Mouse (Mus musculus) intestine, postnatal 0 days (tissue): Measurements from ENCODE around the gene Tsga10ip. TPM values are rescaled to one million over a fixed set of nuclear protein-coding genes. Genes with fewer than 3 reads are reported as not detected.

Experiments used
- ATAC-seq: fragments of 200-750 bp; cut with Nextera tagmentation; 2 replicates; pipeline ENCODE4 v1.8.0; 2017; ENCODE audit warnings: mild to moderate bottlenecking, moderate TSS enrichment, moderate library complexity
- H3K27ac ChIP-seq: fragments of 300-500 bp; sonication (generic); 2 replicates; pipeline ENCODE4 v1.5.1; 2014; ENCODE audit warnings: mild to moderate bottlenecking, low read depth, low read length, moderate library complexity
- H3K27me3 ChIP-seq: fragments of 300-500 bp; sonication (generic); replicated peaks from 2 replicates; pipeline ENCODE4 v1.6.1; 2014; ENCODE audit warnings: low read length, mixed read lengths; ENCODE audit not compliant: control insufficient read depth, insufficient read depth
- H3K36me3 ChIP-seq: fragments of 300-500 bp; sonication (generic); 2 replicates; pipeline ENCODE4 v1.6.1; 2014; ENCODE audit warnings: mild to moderate bottlenecking, moderate library complexity; ENCODE audit not compliant: control insufficient read depth, insufficient read depth
- H3K4me1 ChIP-seq: fragments of 300-500 bp; sonication (generic); replicated peaks from 2 replicates; pipeline ENCODE4 v1.6.1; 2014; ENCODE audit warnings: antibody characterized with exemption, low read length, mixed read lengths; ENCODE audit not compliant: control insufficient read depth, insufficient read depth
- H3K4me2 ChIP-seq: fragments of 300-500 bp; sonication (generic); replicated peaks from 2 replicates; pipeline ENCODE4 v1.6.1; 2014; ENCODE audit warnings: low read depth, mild to moderate bottlenecking, moderate library complexity
- H3K4me3 ChIP-seq: fragments of 300-500 bp; sonication (generic); 2 replicates; pipeline ENCODE4 v1.5.1; 2014; ENCODE audit warnings: low read depth, low read length
- H3K9ac ChIP-seq: fragments of 300-500 bp; sonication (generic); 2 replicates; pipeline ENCODE4 v1.6.1; 2014; ENCODE audit warnings: mild to moderate bottlenecking, low read depth, low read length
- H3K9me3 ChIP-seq: fragments of 300-500 bp; sonication (generic); 2 replicates; pipeline ENCODE4 v1.6.1; 2016; ENCODE audit warnings: mixed run types; ENCODE audit not compliant: control insufficient read depth
- CTCF ChIP-seq: sonication (generic); IDR thresholded peaks from 2 replicates; pipeline ENCODE4 v1.5.1; 2016; ENCODE audit warnings: low read depth, mild to moderate bottlenecking, control low read depth, antibody characterized with exemption, moderate library complexity
- WGBS: fragments of 180-500 bp; shearing (Covaris S2); extraction: QIAGEN DNeasy Blood & Tissue Kit; methylation state at CpG from one replicate; pipeline ENCODE4 v1.1.7; 2014; 5-methylcytosine and 5-hydroxymethylcytosine counted together
- polyA plus RNA-seq: library from polyadenylated mRNA; unstranded; fragments of >200 nt; fragmentation: Nextera tagmentation; extraction: Ambion mirVana; gene quantifications from 2 replicates; pipeline ENCODE4 v1.2.1, GENCODE M21; 2015

Gene Tsga10ip
- polyA plus RNA-seq, 1 experiment from 2014 or later, result 0.27 TPM

DNA sequence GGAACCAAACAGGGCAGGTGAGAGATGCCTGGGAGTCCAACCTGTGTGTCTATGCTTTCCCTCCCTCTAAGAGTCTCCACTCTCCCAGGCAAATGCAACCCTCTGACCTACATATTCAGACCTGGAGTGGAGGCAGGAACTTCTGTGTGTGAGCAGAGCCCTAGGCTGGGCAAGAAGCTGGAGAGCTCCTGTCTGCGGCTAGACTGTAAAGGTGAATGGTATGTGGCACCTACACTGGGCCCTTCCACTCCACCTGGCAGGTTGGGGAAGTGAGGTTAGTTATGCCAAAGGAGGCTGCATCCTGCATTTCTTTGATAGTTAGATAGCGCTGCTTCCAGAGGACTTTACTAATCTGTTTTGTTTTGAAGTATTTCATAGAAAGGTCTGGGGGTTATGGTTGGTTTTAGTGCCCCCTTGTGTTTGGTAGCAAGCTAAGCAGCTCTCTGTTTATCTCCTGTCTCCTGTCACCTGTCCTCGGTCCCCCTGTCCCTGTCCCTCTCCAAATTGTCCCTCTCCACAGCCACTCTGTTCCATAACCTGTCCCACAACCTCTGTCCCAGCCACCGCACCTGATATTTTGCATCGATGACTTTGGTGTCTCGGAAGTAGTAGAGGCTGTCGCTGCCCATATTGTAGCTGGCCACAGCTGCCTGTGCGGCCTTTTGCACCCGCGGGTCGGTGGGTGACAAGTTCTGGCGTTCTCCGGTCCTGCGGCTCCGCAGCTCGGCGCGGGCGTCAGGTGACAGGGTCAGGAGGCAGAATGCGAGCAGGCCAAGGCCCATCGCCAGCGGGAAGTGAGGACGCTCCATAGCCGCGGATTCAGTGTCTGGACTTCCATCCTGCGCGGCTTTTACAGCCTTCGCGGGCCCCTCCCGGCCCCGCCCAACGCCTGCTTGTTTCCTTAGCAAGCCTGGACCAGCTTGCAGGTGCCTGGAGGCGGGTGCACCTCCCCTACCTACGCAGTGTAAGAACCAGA is 53.5 kb downstream of the Tsga10ip start:
- peak; percentile 69 for ATAC-seq
- peak overlapping the region; percentile 75 for H3K4me2 ChIP-seq
- WGBS, result 3% methylated on average over 34 of the region's 34 CpGs
- H3K4me1 ChIP-seq, result 0 out of 2 replicates have a peak, but pooled peaks cover 3% of the 10 kb centered on the region
- H3K27ac ChIP-seq, result no peak overlapping the region
- peak overlapping the region; percentile 31 for H3K9ac ChIP-seq
- peak; percentile 74 for TF ChIP-seq CTCF
- H3K9me3 ChIP-seq, result no peaks in the 10 kb centered on the region
- no peaks in the 10 kb centered on the region for H3K27me3 ChIP-seq
- H3K4me3 ChIP-seq, result peak overlapping the region; percentile 47
- no peaks in the 10 kb centered on the region for H3K36me3 ChIP-seq

DNA sequence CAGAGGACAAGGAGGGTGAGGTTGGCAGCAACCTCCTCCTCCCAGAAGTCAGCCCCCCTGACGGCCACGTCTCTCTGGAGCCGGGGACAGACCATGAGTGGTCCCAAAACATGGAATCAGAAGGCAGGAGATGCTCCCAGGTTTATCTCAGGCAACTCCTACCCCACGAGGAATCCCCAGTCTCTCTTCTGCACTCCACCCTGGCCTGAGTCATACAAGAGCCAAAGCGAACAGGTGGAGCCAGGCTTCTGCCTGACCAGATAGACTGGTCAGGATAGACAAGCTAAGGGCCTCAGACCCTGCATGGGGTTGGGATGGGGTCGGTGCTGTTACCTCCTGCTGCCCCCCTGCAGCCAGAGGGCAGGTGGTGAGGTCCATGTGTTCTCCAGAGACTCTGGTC is 54.3 kb downstream of the Tsga10ip start:
- 72% methylated on average over 6 of the region's 6 CpGs for WGBS
- no peak overlapping the region for H3K27ac ChIP-seq

DNA sequence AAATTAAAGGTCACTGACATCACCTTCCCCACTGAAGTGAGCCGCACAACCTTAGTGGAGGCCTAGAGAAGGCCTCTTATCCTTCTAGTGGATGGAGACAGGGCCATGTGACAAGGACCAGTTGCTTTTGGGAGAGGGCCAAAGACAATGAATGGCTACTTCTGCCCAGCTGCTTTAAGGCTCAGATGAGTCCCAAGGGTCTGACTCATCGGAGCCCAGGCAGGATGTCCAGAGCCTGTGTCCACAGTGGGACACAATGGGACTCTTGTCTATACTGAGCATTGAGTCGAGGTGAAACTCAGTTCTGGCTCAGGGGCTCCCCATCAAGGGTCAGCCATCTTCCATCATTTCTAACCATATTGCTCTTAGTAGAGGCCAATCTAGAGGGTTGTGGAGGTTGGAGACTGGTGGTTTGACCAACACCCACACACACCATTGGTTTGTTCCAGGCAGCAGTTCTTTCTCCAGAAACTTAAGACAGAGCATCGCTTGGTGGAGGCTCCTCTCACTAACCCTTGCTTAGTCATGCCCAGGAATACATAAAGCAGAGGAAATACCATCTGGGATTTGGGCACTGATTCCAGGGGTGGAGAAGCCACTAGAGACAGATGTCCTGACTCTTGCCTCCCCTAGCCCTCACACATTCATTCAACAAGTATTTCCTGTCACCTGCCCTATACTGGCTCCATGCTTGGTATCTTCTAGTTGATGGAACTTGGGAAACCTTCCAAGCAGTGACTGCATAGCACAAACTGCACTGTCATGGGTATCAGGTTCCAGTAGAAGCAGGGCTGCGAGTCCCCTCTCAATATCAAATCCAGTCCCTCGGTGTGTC is 56.8 kb downstream of the Tsga10ip start:
- no peaks in the 10 kb centered on the region for H3K9me3 ChIP-seq
- no peak for ATAC-seq

More for the DNA sequence above, 54.3 kb downstream of the Tsga10ip start:
- no peak for TF ChIP-seq CTCF
- H3K36me3 ChIP-seq, result no peaks in the 10 kb centered on the region
- peak overlapping the region; percentile 22; the same call in 1 of the 2 replicates for H3K9ac ChIP-seq
- no peaks in the 10 kb centered on the region for H3K27me3 ChIP-seq
- 0 out of 2 replicates have a peak, but pooled peaks cover 3% of the 10 kb centered on the region for H3K4me1 ChIP-seq
- H3K9me3 ChIP-seq, result no peaks in the 10 kb centered on the region
- ATAC-seq, result no peak
- no peak overlapping the region for H3K4me3 ChIP-seq
- peak overlapping the region; percentile 75 for H3K4me2 ChIP-seq

DNA sequence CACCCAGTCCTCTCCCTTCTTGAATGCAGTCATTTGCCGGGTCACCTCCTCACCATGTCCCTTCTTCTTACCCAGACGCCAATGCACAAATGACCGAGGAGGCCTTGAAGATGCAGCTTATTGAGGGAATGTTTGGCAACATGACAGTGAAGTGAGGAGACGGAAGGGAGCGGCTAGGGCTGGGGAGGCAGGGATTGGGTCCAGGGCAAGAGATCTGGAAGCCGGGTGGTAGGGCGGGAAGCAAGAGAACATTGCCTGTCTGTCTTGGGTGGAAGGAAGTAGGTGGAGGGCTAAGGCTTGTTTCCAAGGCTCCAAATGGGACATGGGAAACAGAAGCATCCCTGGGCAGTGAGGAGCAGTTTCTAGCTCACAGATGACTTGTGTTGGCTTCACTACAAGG is 61.0 kb downstream of the Tsga10ip start:
- Histone ChIP-seq H3K36me3 (no peaks in the 10 kb centered on the region), H3K9me3 (no peaks in the 10 kb centered on the region), H3K4me2 (no peak overlapping the region), H3K4me3 (no peak overlapping the region), H3K27ac (no peak overlapping the region), H3K4me1 (no peaks in the 10 kb centered on the region), H3K27me3 (no peaks in the 10 kb centered on the region), H3K9ac (no peak overlapping the region)
- 89% methylated on average over 7 of the region's 7 CpGs for WGBS
- ATAC-seq, result no peak
- no peak for TF ChIP-seq CTCF

More for the DNA sequence above, 56.8 kb downstream of the Tsga10ip start:
- H3K27me3 ChIP-seq, result no peaks in the 10 kb centered on the region
- no peak overlapping the region for H3K27ac ChIP-seq
- H3K4me2 ChIP-seq, result no peak overlapping the region
- WGBS, result 80% methylated on average over 6 of the region's 6 CpGs
- H3K36me3 ChIP-seq, result no peaks in the 10 kb centered on the region
- no peak overlapping the region for H3K9ac ChIP-seq
- TF ChIP-seq CTCF, result no peak
- H3K4me3 ChIP-seq, result no peak overlapping the region
- 0 out of 2 replicates have a peak, but pooled peaks cover 3% of the 10 kb centered on the region for H3K4me1 ChIP-seq

Other genes with a start within 250 kb of the Tsga10ip start
- 6.2 and 6.6 TPM in 2 replicates for gene Pacs1, start 129.4 kb downstream of the Tsga10ip start, polyA plus RNA-seq
- gene Sf3b2, start 107.1 kb downstream of the Tsga10ip start, polyA plus RNA-seq, result 160 and 172 TPM in 2 replicates
- gene Gal3st3, start 104.2 kb downstream of the Tsga10ip start, polyA plus RNA-seq, result 0.55 and 0.67 TPM in 2 replicates
- not detected in 2 replicates for gene Catsper1, start 66.8 kb downstream of the Tsga10ip start, polyA plus RNA-seq
- gene Cst6, start 53.0 kb downstream of the Tsga10ip start, polyA plus RNA-seq, result 624 and 632 TPM in 2 replicates
- 81.2 and 88.1 TPM in 2 replicates for gene Eif1ad, start 35.8 kb downstream of the Tsga10ip start, polyA plus RNA-seq
- gene Banf1, start 35.4 kb downstream of the Tsga10ip start, polyA plus RNA-seq, result 309 and 329 TPM in 2 replicates
- 53.7 and 63.0 TPM in 2 replicates for gene Sart1, start 13.8 kb downstream of the Tsga10ip start, polyA plus RNA-seq
- gene Drap1, start 22.5 kb upstream of the Tsga10ip start, polyA plus RNA-seq, result 136 and 137 TPM in 2 replicates
- 33.0 and 34.2 TPM in 2 replicates for gene AI837181, start 22.6 kb upstream of the Tsga10ip start, polyA plus RNA-seq
- not detected in 2 replicates for gene Fosl1, start 45.0 kb upstream of the Tsga10ip start, polyA plus RNA-seq
- 7.3 and 7.5 TPM in 2 replicates for gene Ccdc85b, start 55.4 kb upstream of the Tsga10ip start, polyA plus RNA-seq
- gene Fibp, start 58.1 kb upstream of the Tsga10ip start, polyA plus RNA-seq, result 116 and 130 TPM in 2 replicates
- 0.85 and 0.92 TPM in 2 replicates for gene Ctsw, start 66.0 kb upstream of the Tsga10ip start, polyA plus RNA-seq
- 39.4 and 40.7 TPM in 2 replicates for gene Efemp2, start 71.4 kb upstream of the Tsga10ip start, polyA plus RNA-seq
- 12.4 and 14.4 TPM in 2 replicates for gene Mus81, start 85.9 kb upstream of the Tsga10ip start, polyA plus RNA-seq
- 1,685 and 1,786 TPM in 2 replicates for gene Cfl1, start 87.9 kb upstream of the Tsga10ip start, polyA plus RNA-seq
- not detected in 2 replicates for gene 1700020D05Rik, start 101.3 kb upstream of the Tsga10ip start, polyA plus RNA-seq
- gene Snx32, start 108.0 kb upstream of the Tsga10ip start, polyA plus RNA-seq, result 3.8 and 4.5 TPM in 2 replicates
- gene Ovol1, start 158.1 kb upstream of the Tsga10ip start, polyA plus RNA-seq, result 19.2 and 24.1 TPM in 2 replicates
- gene Ap5b1, start 165.5 kb upstream of the Tsga10ip start, polyA plus RNA-seq, result 13.0 and 15.9 TPM in 2 replicates
- 73.8 and 81.0 TPM in 2 replicates for gene Rnaseh2c, start 199.3 kb upstream of the Tsga10ip start, polyA plus RNA-seq
- 37.4 and 38.6 TPM in 2 replicates for gene Kat5, start 207.7 kb upstream of the Tsga10ip start, polyA plus RNA-seq
- gene Rela, start 235.0 kb upstream of the Tsga10ip start, polyA plus RNA-seq, result 28.4 and 31.9 TPM in 2 replicates